Mouse (Mus musculus) bone marrow, adult 2 months (tissue): Measurements from ENCODE around the gene Cdcp1.

Experiments used
- CTCF ChIP-seq: fragments of 200-500 bp; IDR thresholded peaks from 2 replicates; pipeline ENCODE4 v1.5.1; 2011; ENCODE audit warnings: low read length, control low read depth; ENCODE audit not compliant: control insufficient read depth, insufficient read depth
- POLR2A ChIP-seq: fragments of 200-500 bp; IDR thresholded peaks from 2 replicates; pipeline ENCODE4 v1.6.1; 2011; ENCODE audit warnings: low read depth, mild to moderate bottlenecking, control low read depth, low read length, borderline replicate concordance; ENCODE audit not compliant: control insufficient read depth

- TF ChIP-seq CTCF, result no peak
- TF ChIP-seq POLR2A, result no peak
Observed at GRCm38 (mm10) chr9:123188271-123188670, 27.6 kb downstream of the Cdcp1 start.
